Mouse (Mus musculus) ovary, postnatal 10 days (tissue): ENCODE results near the gene Pex6.

ENCODE experiments used
- DNase-seq: peaks from one replicate; pipeline ENCODE4 v3.0.0; 2022; ENCODE audit warnings: low spot score

Pex6 gene

DNA sequence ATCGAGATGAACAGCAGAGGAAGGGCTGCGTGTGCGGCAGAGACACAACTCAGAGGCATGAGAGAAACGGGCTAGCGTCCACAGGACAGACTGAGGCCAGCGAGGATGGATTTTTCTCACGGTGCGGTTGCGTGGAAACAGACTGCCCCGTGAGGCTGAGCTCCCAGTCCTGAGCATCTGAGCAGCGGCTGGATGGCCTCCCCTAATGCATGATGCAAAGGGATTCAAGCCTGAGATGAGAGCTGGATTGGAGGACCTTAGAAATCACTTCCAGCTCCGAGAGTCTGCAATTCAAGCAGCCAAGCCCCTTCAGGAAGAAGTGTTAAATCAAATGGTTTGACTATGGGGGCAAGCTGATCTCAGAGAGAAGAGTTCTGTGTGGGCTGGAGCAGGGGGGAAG is 9.8 kb upstream of the Pex6 start:
- DNase-seq: no peak

- DNase-seq: no peak
Observed at GRCm38 (mm10) chr17:46702100-46702499, 9.2 kb upstream of the Pex6 start.

DNA sequence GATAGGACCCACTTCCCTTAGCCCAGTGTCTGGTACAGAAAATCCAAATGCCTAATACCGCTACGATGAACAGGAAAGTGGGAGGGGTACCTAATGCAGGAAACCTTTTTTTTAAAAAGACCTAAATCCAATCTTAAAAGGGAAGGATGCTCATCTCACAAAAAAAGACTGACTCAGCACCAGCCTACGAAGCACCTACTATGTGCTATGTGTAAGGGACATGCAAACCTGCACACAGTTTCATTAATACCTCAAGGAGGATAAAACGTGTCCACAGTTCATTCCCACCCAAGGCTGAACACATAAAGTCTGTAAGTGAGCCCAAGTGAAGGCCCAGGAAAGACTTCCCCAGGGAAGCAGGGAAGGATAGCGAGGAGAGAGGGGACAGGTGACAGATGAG is 8.8 kb upstream of the Pex6 start:
- no peak for DNase-seq

DNA sequence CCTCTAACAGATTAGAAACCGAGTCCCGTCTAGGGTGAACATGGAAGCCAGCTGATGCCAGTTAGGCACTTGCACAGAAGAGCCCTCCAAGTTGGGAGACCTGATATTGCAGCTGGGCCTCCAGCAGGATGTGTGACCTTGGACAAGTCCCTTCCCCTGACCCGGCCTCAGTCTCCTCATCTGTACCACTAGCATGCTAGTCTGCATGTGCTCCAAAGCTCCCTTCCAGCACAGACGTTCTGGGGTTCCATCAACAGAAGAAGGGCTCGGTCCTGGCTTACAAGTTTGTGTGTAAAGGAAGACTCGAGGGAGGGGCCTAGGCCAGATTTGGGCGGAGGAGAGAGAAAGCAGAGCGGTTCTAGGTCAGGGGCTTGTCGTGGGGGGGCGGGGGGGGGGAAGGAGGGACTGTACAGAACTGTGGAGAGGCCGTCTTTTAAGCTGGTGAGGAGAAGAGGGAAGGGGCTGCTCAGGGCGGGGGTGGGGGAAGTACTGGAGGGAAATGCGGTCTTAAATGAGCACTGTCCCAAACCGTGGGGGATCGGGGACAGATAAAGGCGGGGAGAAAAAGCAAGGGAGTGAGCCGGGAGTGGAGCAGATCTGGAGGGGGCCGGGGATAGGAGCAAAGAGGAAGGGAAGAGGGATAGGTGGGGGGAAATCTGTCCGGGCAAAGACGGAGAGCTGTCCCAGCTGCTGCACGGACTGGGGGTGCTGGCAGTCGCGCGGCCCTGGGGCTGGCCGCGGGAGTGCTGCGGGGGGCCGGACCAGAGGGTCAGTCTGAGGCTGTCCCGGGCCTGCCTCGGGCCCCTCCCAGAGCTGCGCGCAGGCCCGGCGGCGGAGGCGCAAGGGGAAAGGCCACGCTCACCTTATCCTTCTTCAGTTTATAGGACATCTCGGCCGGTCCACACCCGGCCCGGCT is 7.0 kb upstream of the Pex6 start:
- DNase-seq: no peak

DNA sequence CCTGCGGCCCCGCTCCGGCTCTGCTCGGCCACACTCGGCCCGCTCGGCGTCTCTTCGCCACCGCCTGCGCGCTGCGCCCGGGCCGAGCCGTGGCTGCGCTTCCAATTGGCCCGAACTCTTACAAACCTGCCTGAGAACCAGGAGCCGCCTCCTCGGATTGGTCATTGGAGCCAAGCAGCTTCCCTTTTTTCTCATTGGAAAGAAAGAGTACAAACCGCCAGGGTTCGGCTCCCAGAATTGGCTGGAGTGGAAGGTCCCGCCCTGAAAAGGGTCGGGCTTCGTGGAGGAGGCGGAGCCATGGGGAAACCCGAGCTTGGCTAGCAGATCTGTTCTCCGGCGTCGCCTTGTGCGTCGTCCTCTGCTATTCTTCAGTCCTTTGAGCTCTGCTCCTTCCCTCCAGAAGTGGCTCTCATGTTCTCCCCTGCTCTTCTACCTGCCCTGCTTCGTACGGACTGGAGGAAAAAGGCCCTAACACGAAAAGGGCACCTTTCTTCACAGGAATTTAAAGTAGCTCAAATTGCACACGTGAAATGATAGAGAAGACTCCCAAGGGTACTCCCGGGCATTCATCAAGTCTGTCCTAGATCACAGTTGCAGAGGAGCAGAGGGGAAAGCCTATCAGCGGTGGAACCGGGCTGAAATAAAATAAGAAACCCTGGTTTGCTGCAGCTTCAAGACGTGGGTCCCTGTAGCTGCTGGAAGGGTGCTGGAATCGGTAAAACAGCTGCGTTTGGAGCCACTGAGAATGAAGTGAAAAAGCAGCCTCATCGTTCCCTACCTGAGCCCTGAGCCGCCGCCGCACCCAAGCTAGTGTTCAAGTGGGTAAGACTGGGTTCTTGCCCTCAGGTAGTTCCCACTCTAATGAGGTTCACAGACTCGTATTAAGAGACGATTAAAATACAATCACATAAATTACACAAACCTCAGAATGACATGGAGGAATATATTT is 6.1 kb upstream of the Pex6 start, which contains the start of gene Ppp2r5d:
TSS of gene Ppp2r5d (minus strand) at position 225 of the 949 bp plus-strand sequence.
- DNase-seq: peak; percentile 85

GRCm38 (mm10) chr17:46706375-46707089 is 4.7 kb upstream of the Pex6 start:
- DNase-seq: no peak

- DNase-seq: peak; percentile 24
Observed at GRCm38 (mm10) chr17:46711612-46712271, 479 bp downstream of the Pex6 start.

- DNase-seq: no peak
Observed at GRCm38 (mm10) chr17:46712442-46712841, 1.2 kb downstream of the Pex6 start.

- DNase-seq: no peak
Observed at GRCm38 (mm10) chr17:46713849-46714248, 2.6 kb downstream of the Pex6 start.

- DNase-seq: no peak
Observed at GRCm38 (mm10) chr17:46714756-46715481, 3.7 kb downstream of the Pex6 start.

DNA sequence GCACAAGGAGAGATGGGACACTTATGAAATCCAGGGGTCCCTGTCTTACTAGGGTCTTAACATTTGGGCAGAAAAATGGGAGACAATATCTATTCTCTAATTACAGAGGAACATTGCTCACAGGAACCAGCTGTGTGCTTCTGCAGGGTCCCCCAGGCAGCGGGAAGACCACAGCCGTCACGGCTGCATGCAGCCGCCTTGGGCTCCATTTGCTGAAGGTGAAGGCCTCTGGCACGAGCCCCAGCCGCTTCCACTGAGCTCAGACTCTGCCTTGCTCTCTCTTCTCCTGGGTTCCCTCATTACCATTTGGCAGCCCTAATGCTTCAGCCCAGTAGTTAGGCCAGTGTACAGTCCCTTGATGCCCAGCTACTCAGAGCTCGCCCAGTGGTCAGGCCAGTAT is 9.8 kb downstream of the Pex6 start:
- no peak for DNase-seq

GRCm38 (mm10) chr17:46724477-46725084 is 13.3 kb downstream of the Pex6 start:
- no peak for DNase-seq

DNA sequence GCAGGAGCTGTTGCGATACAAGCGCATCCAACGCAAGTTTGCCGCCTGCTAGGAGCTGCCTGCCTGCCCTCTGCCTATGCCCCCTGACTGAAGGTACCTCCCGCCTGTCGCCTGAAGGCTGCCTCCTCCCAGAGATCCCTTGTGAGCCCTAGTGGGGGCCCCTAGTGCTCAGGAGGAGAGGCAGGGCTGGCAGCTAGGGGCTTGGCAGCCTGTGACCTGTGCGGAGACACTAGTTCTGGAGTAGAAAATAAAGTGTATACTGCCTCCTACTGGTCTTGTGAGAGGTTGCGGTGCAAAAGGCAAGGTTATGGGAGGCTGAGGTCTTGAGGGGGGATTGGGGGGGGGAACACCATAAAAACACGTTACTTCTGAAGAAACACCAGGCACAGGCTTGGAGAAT is 14.0 kb downstream of the Pex6 start:
- DNase-seq: no peak

DNA sequence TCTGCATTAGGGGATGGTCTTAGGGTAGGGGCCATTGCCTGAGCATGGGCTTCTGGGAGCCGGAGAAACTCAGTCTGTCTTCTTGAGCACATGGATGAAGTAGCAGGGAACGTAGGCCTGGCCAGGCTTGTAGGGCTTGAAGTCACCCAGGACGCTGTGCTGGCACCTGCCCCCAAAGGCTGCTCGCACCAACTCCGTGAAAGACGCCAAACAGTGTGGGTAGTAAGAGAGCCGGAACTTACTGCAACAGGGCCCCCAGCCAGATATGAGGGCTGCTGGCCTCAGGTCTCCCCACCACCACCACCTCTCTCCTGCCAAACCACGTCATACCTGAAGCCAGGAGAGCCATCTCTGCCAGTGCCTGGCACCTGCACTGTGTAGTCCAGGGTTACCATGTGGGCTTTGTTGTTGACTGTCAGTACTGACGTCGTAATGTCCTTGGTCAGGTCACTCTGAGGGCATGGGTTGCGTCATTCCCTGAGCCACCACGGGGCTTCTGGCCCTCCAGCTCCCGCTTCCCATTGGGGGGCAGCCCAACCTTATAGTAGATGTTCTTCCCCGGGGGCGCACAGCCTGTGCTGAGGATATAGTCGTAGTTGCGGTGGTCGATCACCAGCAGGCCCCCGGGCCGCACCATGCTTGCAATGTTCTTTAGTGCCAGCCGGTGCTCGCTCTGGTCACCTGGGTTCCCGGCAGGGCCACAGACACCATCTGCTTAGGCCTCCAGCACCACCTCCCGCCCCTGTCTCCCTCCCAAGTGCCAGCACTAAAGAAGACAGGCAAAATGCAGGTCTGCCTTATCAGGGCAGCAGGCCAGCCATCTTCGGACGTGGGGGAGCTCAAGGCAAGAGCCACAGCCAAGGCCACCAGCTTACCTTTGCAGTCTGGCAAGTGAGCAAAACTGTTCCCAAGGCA is 14.7 kb downstream of the Pex6 start:
- no peak for DNase-seq

GRCm38 (mm10) chr17:46727271-46727670 is 16.0 kb downstream of the Pex6 start:
- DNase-seq: no peak

DNA sequence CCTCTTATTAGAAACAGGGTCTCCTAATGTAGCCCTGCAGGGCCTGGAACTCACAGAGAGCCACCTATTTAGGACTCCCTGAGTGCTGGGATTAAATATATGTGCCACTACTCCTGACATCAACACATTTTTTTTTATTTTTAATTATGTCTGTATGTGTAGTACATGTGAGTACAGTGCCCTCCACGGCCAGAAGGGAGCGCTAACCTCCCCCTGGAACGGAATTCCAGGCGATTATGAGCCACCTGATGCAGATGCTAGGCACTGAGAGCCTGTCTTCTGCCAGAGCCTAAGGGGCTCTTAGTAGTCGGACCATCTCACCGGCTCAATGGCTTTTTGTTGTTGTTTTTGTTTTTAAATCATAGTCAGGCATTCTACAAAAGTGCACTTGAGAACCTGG is 16.8 kb downstream of the Pex6 start:
- no peak for DNase-seq

DNA sequence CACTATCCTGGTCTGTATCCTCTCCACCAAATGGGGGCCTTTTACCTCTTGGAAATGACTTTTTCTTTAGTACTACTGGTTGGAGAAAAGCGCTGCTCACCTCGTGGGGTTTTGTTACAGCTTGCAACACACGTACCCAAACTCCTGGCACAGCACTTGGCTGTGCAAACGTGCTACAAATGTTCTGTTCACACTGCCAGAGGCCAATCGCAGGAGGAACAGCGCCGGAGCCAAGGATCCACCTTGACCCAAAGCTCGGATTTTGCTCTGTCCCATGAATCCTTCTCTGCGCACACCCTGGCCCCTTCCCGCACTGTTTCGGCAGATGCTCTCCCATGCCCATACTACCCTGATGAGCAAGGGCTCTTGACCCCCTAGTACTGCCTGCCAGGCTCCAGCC is 17.2 kb downstream of the Pex6 start:
- DNase-seq: no peak

GRCm38 (mm10) chr17:46728904-46729318 is 17.6 kb downstream of the Pex6 start, which contains the start of gene Gnmt:
TSS of gene Gnmt (minus strand) at chr17:46729168.
- DNase-seq: no peak

DNA sequence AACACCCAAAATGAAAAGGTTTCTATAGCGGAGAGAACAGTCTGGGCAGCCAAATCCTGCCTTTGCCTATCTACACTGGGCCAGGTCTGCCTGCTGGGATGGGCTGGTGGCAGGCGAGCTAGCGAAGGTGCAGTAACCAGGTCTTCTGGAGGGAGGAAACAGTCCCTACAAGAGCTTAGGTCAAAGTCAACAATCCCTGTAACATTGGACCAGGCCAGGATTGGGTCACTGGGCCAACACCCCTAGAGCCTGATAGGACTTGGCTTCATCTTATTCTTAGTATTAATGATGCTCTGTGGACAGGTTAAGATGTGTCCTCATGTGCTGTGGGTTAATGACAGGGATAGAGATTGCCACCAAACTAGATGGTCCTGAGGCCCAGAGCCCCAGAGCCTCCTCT is 22.8 kb downstream of the Pex6 start:
- DNase-seq: no peak
